Mouse (Mus musculus): ENCODE measurements around the gene Nfkbil1. TPM values are rescaled to one million over a fixed set of nuclear protein-coding genes. Genes with fewer than 3 reads are reported as not detected.

Nfkbil1 gene
- 11.2 and 12.2 TPM in 2 replicates for polyA plus RNA-seq (2015; fragmentation: Nextera tagmentation; extraction: Ambion mirVana)

GRCm38 (mm10) chr17:35235614-35236389 lies at the start of gene Nfkbil1:
Gene Nfkbil1, minus strand, starts transcription at chr17:35235792.
- peak; percentile 76; the same call in 1 of the 2 replicates for TF ChIP-seq EP300 (IDR thresholded peaks at IDR 0.05)
- TF ChIP-seq CTCF (IDR thresholded peaks at IDR 0.05) = no peak
- H3K9me3 ChIP-seq (ENCODE audit: low read length) = no peaks in the 10 kb centered on the region
- peak within 1 kb of the TSS; percentile 68 for H3K9ac ChIP-seq (replicated peaks; ENCODE audit: low read depth)
- H3K4me3 ChIP-seq (ENCODE audit: low read depth, low read length) = peak within 1 kb of the TSS; percentile 55
- H3K27ac ChIP-seq (ENCODE audit: low read length) = peak within 1 kb of the TSS; percentile 95
- H3K36me3 ChIP-seq (ENCODE audit: insufficient read depth, low read length) = no peaks in the 10 kb centered on the region; the same call in 1 of the 2 replicates
- ATAC-seq (peak; percentile 92), DNase-seq (ENCODE audit: low spot score) (peak; percentile 98)
- peak within 1 kb of the TSS; percentile 63 for H3K4me2 ChIP-seq (replicated peaks; ENCODE audit: low read depth, low read length)
- H3K27me3 ChIP-seq (replicated peaks; ENCODE audit: insufficient read depth, low read length) = no peaks in the 10 kb centered on the region
- H3K4me1 ChIP-seq (ENCODE audit: insufficient read depth, low read depth, low read length) = peaks cover 10% of the 10 kb centered on the region; the same call in 1 of the 2 replicates
- WGBS = under 1% methylated on average over 35 of the region's 35 CpGs

- H3K27me3 ChIP-seq (replicated peaks; ENCODE audit: insufficient read depth, low read length) = no peaks in the 10 kb centered on the region; the same call in 1 of the 2 replicates
- no peaks in the 10 kb centered on the region for H3K4me1 ChIP-seq (ENCODE audit: insufficient read depth, low read depth, low read length)
- no peak overlapping the region for H3K4me2 ChIP-seq (replicated peaks; ENCODE audit: low read depth, low read length)
- no peak overlapping the region for H3K9ac ChIP-seq (replicated peaks; ENCODE audit: low read depth)
- no peak overlapping the region for H3K27ac ChIP-seq (ENCODE audit: low read length)
- H3K4me3 ChIP-seq (ENCODE audit: low read depth, low read length) = no peak overlapping the region
- H3K36me3 ChIP-seq (ENCODE audit: insufficient read depth, low read length) = no peaks in the 10 kb centered on the region
- 61% methylated on average over 3 of the region's 3 CpGs for WGBS
- no peaks in the 10 kb centered on the region for H3K9me3 ChIP-seq (ENCODE audit: low read length)
- DNase-seq (ENCODE audit: low spot score) (no peak), ATAC-seq (no peak)
- TF ChIP-seq EP300 (IDR thresholded peaks at IDR 0.05) = no peak
- no peak for TF ChIP-seq CTCF (IDR thresholded peaks at IDR 0.05)
These were observed 44.7 kb upstream of the Nfkbil1 start for GRCm38 (mm10) chr17:35280276-35280675.

- H3K27ac ChIP-seq (ENCODE audit: low read length) = no peak overlapping the region
- no peak for ATAC-seq
- H3K9me3 ChIP-seq (ENCODE audit: low read length) = no peaks in the 10 kb centered on the region
- H3K9ac ChIP-seq (replicated peaks; ENCODE audit: low read depth) = no peak overlapping the region
- no peak for DNase-seq (ENCODE audit: low spot score)
- WGBS = 86% methylated on average over 13 of the region's 13 CpGs
- H3K36me3 ChIP-seq (ENCODE audit: insufficient read depth, low read length) = no peaks in the 10 kb centered on the region
- no peaks in the 10 kb centered on the region for H3K4me1 ChIP-seq (ENCODE audit: insufficient read depth, low read depth, low read length)
- H3K4me2 ChIP-seq (replicated peaks; ENCODE audit: low read depth, low read length) = no peak overlapping the region
- no peak for TF ChIP-seq EP300 (IDR thresholded peaks at IDR 0.05)
- no peak for TF ChIP-seq CTCF (IDR thresholded peaks at IDR 0.05)
- H3K27me3 ChIP-seq (replicated peaks; ENCODE audit: insufficient read depth, low read length) = no peaks in the 10 kb centered on the region; the same call in 1 of the 2 replicates
- no peak overlapping the region for H3K4me3 ChIP-seq (ENCODE audit: low read depth, low read length)
These were observed 43.5 kb upstream of the Nfkbil1 start for GRCm38 (mm10) chr17:35278957-35279688.

- H3K27me3 ChIP-seq (replicated peaks; ENCODE audit: insufficient read depth, low read length) = no peaks in the 10 kb centered on the region; the same call in 1 of the 2 replicates
- no peak overlapping the region for H3K9ac ChIP-seq (replicated peaks; ENCODE audit: low read depth)
- H3K27ac ChIP-seq (ENCODE audit: low read length) = no peak overlapping the region
- TF ChIP-seq CTCF (IDR thresholded peaks at IDR 0.05) = no peak
- TF ChIP-seq EP300 (IDR thresholded peaks at IDR 0.05) = no peak
- H3K9me3 ChIP-seq (ENCODE audit: low read length) = no peaks in the 10 kb centered on the region
- ATAC-seq (no peak), DNase-seq (ENCODE audit: low spot score) (no peak)
- WGBS = 76% methylated on average over 8 of the region's 8 CpGs
- H3K4me1 ChIP-seq (ENCODE audit: insufficient read depth, low read depth, low read length) = no peaks in the 10 kb centered on the region
- no peak overlapping the region for H3K4me3 ChIP-seq (ENCODE audit: low read depth, low read length)
- H3K36me3 ChIP-seq (ENCODE audit: insufficient read depth, low read length) = no peaks in the 10 kb centered on the region
- no peak overlapping the region for H3K4me2 ChIP-seq (replicated peaks; ENCODE audit: low read depth, low read length)
These were observed 42.5 kb upstream of the Nfkbil1 start for GRCm38 (mm10) chr17:35278049-35278448.

- no peaks in the 10 kb centered on the region for H3K36me3 ChIP-seq (ENCODE audit: insufficient read depth, low read length)
- DNase-seq (ENCODE audit: low spot score) (peak; percentile 17), ATAC-seq (no peak)
- H3K4me1 ChIP-seq (ENCODE audit: insufficient read depth, low read depth, low read length) = no peaks in the 10 kb centered on the region
- H3K27me3 ChIP-seq (replicated peaks; ENCODE audit: insufficient read depth, low read length) = no peaks in the 10 kb centered on the region; the same call in 1 of the 2 replicates
- 20% methylated on average over 13 of the region's 13 CpGs for WGBS
- H3K4me2 ChIP-seq (replicated peaks; ENCODE audit: low read depth, low read length) = no peak overlapping the region
- H3K9ac ChIP-seq (replicated peaks; ENCODE audit: low read depth) = no peak overlapping the region
- no peaks in the 10 kb centered on the region for H3K9me3 ChIP-seq (ENCODE audit: low read length)
- H3K27ac ChIP-seq (ENCODE audit: low read length) = no peak overlapping the region
- TF ChIP-seq CTCF (IDR thresholded peaks at IDR 0.05) = no peak
- no peak for TF ChIP-seq EP300 (IDR thresholded peaks at IDR 0.05)
- H3K4me3 ChIP-seq (ENCODE audit: low read depth, low read length) = no peak overlapping the region
These were observed 40.8 kb upstream of the Nfkbil1 start for GRCm38 (mm10) chr17:35276304-35276864.

GRCm38 (mm10) chr17:35274770-35275169 lies 39.2 kb upstream of the Nfkbil1 start:
- no peak overlapping the region for H3K9ac ChIP-seq (replicated peaks; ENCODE audit: low read depth)
- peak; percentile 97 for TF ChIP-seq CTCF (IDR thresholded peaks at IDR 0.05)
- TF ChIP-seq EP300 (IDR thresholded peaks at IDR 0.05) = no peak
- H3K4me1 ChIP-seq (ENCODE audit: insufficient read depth, low read depth, low read length) = no peaks in the 10 kb centered on the region
- H3K27me3 ChIP-seq (replicated peaks; ENCODE audit: insufficient read depth, low read length) = no peaks in the 10 kb centered on the region; the same call in 1 of the 2 replicates
- ATAC-seq (peak; percentile 80), DNase-seq (ENCODE audit: low spot score) (peak; percentile 80)
- no peaks in the 10 kb centered on the region for H3K9me3 ChIP-seq (ENCODE audit: low read length)
- no peak overlapping the region for H3K27ac ChIP-seq (ENCODE audit: low read length)
- WGBS = 5% methylated on average over 11 of the region's 11 CpGs
- no peak overlapping the region for H3K4me3 ChIP-seq (ENCODE audit: low read depth, low read length)
- no peak overlapping the region for H3K4me2 ChIP-seq (replicated peaks; ENCODE audit: low read depth, low read length)
- no peaks in the 10 kb centered on the region for H3K36me3 ChIP-seq (ENCODE audit: insufficient read depth, low read length)
